Mouse (Mus musculus): ENCODE data around the gene Eif4g3. TPM values are rescaled to one million over a fixed set of nuclear protein-coding genes. Genes with fewer than 3 reads are reported as not detected.
A peak's percentile ranks its signal among the peaks of the same experiment; 100 is the strongest.

Gene Eif4g3
- polyA plus RNA-seq, 1 experiment, result 382 TPM

DNA sequence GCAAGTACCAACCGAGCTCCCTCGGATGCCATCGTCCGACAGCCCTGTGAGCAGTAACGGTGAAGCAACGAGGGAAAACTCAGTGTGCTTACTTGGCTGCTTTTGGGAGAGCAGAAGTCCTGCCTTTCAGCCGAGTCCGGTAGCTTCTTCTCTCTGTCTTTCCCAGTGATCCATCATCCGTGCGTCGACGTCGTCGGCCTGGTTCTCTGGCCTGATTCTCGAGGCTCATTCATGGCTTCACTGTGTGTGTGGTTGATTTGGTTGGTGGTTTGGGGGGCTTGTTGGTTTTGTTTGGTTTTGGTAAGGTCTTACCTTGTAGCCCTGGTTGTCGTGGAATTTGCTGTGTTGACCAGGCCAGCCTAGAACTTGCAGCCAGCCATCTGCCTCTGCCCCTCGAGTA lies 145.0 kb downstream of the Eif4g3 start:
- no peak overlapping the region for H3K27ac ChIP-seq (ENCODE audit: insufficient read depth, low read depth, low read length)
- TF ChIP-seq CTCF (IDR thresholded peaks at IDR 0.05; ENCODE audit: insufficient read depth, low read depth, low read length), result no peak
- no peak for TF ChIP-seq POLR2A (IDR thresholded peaks at IDR 0.05; ENCODE audit: insufficient read depth, low read depth, low read length)
- WGBS, result 87% methylated on average over 17 of the region's 17 CpGs
- H3K4me3 ChIP-seq (ENCODE audit: insufficient read depth, low read depth, low read length), result no peak overlapping the region
- peaks cover 7% of the 10 kb centered on the region for H3K4me1 ChIP-seq (ENCODE audit: control insufficient read depth, insufficient read depth, low read length)

DNA sequence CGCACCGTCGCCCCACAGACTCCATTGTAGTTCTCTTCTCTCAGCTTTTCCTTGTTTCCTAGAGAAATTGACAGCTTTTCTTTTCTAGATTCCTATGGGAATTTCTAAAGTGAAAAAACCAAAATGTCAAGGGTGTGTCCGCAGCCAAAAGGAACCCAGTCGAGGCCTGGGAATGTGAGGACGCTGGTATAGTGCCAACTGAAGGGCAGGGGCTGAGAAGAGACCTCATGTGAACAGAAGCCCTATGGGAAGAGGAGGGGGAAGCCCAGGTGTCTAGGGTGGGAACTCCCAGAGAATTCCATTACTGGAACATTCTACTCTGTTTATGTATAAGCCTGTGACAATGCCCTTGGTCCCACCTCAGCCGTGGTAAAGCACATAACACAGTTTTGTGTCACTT lies 145.4 kb downstream of the Eif4g3 start:
- no peak for TF ChIP-seq CTCF (IDR thresholded peaks at IDR 0.05; ENCODE audit: insufficient read depth, low read depth, low read length)
- TF ChIP-seq POLR2A (IDR thresholded peaks at IDR 0.05; ENCODE audit: insufficient read depth, low read depth, low read length), result no peak
- WGBS, result 77% methylated on average over 7 of the region's 7 CpGs
- H3K4me1 ChIP-seq (ENCODE audit: control insufficient read depth, insufficient read depth, low read length), result peaks cover 7% of the 10 kb centered on the region
- H3K27ac ChIP-seq (ENCODE audit: insufficient read depth, low read depth, low read length), result no peak overlapping the region
- H3K4me3 ChIP-seq (ENCODE audit: insufficient read depth, low read depth, low read length), result no peak overlapping the region

DNA sequence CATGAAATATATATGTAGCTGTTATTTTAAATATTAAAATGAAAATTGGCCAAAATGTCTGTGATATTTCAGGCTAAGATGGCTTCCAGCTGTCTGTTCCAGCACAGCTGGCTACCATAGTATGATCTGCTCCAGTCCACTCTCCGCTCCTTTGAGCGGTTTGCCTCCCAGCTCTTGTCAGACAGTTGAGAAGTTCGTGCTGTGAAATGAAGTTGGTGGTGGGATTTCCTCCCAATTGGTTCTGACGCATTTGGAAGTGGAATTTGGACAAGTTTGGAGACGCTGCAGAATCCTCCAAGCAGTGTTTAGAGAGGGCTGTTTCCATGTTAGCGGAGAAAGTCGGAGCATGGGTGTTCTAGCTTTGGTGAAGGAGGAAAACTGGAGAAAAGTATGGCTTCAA lies 148.5 kb downstream of the Eif4g3 start:
- Histone ChIP-seq H3K4me3 (ENCODE audit: insufficient read depth, low read depth, low read length) (no peak overlapping the region), H3K27ac (ENCODE audit: insufficient read depth, low read depth, low read length) (no peak overlapping the region), H3K4me1 (ENCODE audit: control insufficient read depth, insufficient read depth, low read length) (peaks cover 7% of the 10 kb centered on the region)
- 84% methylated on average over 7 of the region's 7 CpGs for WGBS
- no peak for TF ChIP-seq POLR2A (IDR thresholded peaks at IDR 0.05; ENCODE audit: insufficient read depth, low read depth, low read length)
- TF ChIP-seq CTCF (IDR thresholded peaks at IDR 0.05; ENCODE audit: insufficient read depth, low read depth, low read length), result no peak

DNA sequence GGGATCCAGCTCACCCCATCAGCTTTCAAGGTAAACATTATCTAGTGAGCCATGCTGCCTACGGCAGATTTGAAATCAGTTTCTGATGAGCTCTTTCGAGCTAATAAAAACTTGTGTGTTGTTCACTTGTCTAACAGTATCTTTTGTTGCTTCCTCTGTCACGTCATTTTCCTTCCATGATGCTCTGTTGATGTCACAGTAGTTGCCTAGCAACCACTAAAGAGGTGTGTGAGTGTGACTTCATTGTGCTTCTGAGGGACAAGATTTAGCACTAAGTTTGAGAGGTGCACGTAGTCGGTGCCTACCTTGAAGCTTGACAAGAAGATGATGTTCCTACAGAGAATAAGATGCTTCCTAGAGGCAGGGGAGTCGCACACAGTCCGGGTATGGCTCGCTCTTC lies 154.4 kb downstream of the Eif4g3 start:
- TF ChIP-seq CTCF (IDR thresholded peaks at IDR 0.05; ENCODE audit: insufficient read depth, low read depth, low read length) (no peak), POLR2A (IDR thresholded peaks at IDR 0.05; ENCODE audit: insufficient read depth, low read depth, low read length) (no peak)
- WGBS, result 75% methylated on average over 8 of the region's 8 CpGs
- no peak overlapping the region for H3K27ac ChIP-seq (ENCODE audit: insufficient read depth, low read depth, low read length)

DNA sequence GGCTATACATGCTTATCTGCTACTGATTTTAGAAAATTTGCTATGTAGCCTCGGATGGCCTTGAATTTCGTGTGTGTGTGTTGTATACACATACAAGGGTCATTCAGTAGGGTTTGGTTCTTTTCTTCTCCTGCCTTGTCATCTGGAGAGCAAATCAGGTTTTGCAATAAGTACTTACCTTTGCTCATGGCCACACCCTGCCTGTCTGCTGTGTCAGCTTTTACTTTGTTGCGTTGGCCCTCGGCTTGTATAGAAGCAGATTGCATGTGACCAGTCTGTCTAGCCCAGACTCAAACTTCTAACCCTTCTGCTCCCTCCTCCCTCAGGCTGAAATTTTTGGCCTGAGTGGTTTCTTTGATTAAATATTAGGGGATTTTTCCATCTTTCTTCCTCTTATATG lies 157.2 kb downstream of the Eif4g3 start:
- Histone ChIP-seq H3K4me3 (ENCODE audit: insufficient read depth, low read depth, low read length) (no peak overlapping the region), H3K4me1 (ENCODE audit: control insufficient read depth, insufficient read depth, low read length) (no peaks in the 10 kb centered on the region; the same call in 1 of the 2 replicates), H3K27ac (ENCODE audit: insufficient read depth, low read depth, low read length) (no peak overlapping the region)
- TF ChIP-seq CTCF (IDR thresholded peaks at IDR 0.05; ENCODE audit: insufficient read depth, low read depth, low read length) (no peak), POLR2A (IDR thresholded peaks at IDR 0.05; ENCODE audit: insufficient read depth, low read depth, low read length) (no peak)
- WGBS, result 92% methylated on average over 4 of the region's 4 CpGs

More for the DNA sequence above, 154.4 kb downstream of the Eif4g3 start:
- Histone ChIP-seq H3K4me3 (ENCODE audit: insufficient read depth, low read depth, low read length) (no peak overlapping the region), H3K4me1 (ENCODE audit: control insufficient read depth, insufficient read depth, low read length) (no peaks in the 10 kb centered on the region; the same call in 1 of the 2 replicates)

DNA sequence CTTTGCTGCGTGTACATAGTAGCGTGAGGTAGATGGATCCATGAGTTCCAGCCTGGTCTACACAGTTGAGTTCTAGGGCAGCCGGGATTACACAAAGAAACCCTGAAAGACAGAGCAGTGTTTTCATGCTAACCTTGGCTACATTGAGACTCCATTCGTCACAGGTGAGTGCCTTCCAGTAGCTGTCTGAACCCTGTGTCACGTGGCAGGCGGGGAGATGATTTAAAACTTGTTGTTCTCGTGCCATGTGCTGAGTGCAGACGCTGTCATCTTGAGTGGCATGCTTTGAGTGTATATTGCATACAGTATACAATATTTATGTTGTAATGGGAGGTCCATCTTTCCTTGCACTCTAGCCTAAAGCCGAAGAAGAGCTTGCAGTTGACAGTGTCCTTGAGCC lies 158.4 kb downstream of the Eif4g3 start:
- TF ChIP-seq POLR2A (IDR thresholded peaks at IDR 0.05; ENCODE audit: insufficient read depth, low read depth, low read length) (no peak), CTCF (IDR thresholded peaks at IDR 0.05; ENCODE audit: insufficient read depth, low read depth, low read length) (no peak)
- Histone ChIP-seq H3K27ac (ENCODE audit: insufficient read depth, low read depth, low read length) (no peak overlapping the region), H3K4me1 (ENCODE audit: control insufficient read depth, insufficient read depth, low read length) (no peaks in the 10 kb centered on the region), H3K4me3 (ENCODE audit: insufficient read depth, low read depth, low read length) (no peak overlapping the region)
- 94% methylated on average over 9 of the region's 9 CpGs for WGBS

DNA sequence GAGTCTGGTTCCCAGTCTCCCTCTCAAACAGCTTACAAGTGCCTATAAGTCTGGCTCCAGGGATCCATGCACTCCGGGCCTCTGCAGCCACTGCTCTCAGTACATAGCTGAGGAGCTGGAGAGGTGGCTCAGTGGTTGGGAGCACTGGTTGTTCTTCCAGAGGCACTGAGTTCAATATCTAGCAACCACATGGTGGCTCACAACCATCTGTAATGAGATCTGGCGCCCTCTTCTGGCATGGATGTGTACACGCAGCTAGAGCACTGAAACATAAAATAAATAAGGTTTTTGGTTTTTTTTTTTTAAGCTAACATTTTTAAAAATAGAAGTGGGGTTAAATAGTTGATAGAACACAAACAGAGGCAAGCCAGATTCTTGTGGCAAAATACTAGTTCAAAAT lies 161.2 kb downstream of the Eif4g3 start:
- TF ChIP-seq CTCF (IDR thresholded peaks at IDR 0.05; ENCODE audit: insufficient read depth, low read depth, low read length) (peak; percentile 32; the same call in 1 of the 2 replicates), POLR2A (IDR thresholded peaks at IDR 0.05; ENCODE audit: insufficient read depth, low read depth, low read length) (no peak)
- H3K27ac ChIP-seq (ENCODE audit: insufficient read depth, low read depth, low read length), result no peak overlapping the region
- WGBS, result 64% methylated on average over 3 of the region's 3 CpGs
- H3K4me1 ChIP-seq (ENCODE audit: control insufficient read depth, insufficient read depth, low read length), result no peaks in the 10 kb centered on the region
- H3K4me3 ChIP-seq (ENCODE audit: insufficient read depth, low read depth, low read length), result no peak overlapping the region

DNA sequence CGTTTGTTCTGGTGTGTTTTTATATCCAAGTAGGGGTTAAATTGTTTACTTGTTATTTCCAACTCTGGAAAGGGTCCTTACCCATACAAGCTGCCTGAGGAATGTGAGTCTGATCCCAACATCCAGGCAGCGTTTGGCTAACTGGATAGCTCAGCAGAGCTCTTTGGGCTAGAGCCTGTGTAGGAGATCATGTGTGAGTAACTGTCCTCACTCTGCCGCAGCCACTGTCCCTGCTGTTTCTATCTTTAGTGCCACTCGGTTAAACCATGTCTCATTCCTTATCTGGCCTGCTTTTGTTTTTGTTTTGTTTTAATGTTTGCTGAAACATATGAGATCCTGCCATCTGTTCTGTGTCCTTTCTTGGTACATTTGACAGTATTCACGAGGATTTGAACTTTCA lies 168.1 kb downstream of the Eif4g3 start:
- no peak overlapping the region for H3K4me3 ChIP-seq (ENCODE audit: insufficient read depth, low read depth, low read length)
- no peak overlapping the region for H3K27ac ChIP-seq (ENCODE audit: insufficient read depth, low read depth, low read length)
- H3K4me1 ChIP-seq (ENCODE audit: control insufficient read depth, insufficient read depth, low read length), result peaks cover 16% of the 10 kb centered on the region
- WGBS, result 48% methylated on average over 5 of the region's 5 CpGs
- TF ChIP-seq CTCF (IDR thresholded peaks at IDR 0.05; ENCODE audit: insufficient read depth, low read depth, low read length), result no peak
- no peak for TF ChIP-seq POLR2A (IDR thresholded peaks at IDR 0.05; ENCODE audit: insufficient read depth, low read depth, low read length)

DNA sequence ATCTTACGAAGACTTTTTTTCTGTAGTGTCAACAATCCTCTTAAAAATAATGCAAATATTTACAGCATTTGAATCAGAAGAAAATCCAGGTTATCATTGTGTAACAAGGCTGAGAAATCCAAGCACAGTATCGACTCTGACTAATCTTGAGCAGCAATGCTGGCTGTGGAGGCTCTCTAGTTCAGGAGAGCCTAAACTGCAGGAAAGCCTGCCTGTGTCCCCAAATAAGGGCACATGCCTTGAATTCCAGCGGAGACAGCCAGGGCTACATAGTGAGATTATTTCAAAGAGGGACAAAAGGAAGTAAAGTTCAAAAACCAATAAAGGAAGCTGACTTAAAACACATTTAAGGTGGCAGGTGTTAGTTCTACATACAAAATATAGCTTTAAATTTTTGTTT lies 168.7 kb downstream of the Eif4g3 start:
- no peak for TF ChIP-seq CTCF (IDR thresholded peaks at IDR 0.05; ENCODE audit: insufficient read depth, low read depth, low read length)
- TF ChIP-seq POLR2A (IDR thresholded peaks at IDR 0.05; ENCODE audit: insufficient read depth, low read depth, low read length), result no peak
- WGBS, result 56% methylated on average over 3 of the region's 3 CpGs
- H3K4me1 ChIP-seq (ENCODE audit: control insufficient read depth, insufficient read depth, low read length), result peaks cover 16% of the 10 kb centered on the region
- no peak overlapping the region for H3K27ac ChIP-seq (ENCODE audit: insufficient read depth, low read depth, low read length)
- H3K4me3 ChIP-seq (ENCODE audit: insufficient read depth, low read depth, low read length), result no peak overlapping the region

DNA sequence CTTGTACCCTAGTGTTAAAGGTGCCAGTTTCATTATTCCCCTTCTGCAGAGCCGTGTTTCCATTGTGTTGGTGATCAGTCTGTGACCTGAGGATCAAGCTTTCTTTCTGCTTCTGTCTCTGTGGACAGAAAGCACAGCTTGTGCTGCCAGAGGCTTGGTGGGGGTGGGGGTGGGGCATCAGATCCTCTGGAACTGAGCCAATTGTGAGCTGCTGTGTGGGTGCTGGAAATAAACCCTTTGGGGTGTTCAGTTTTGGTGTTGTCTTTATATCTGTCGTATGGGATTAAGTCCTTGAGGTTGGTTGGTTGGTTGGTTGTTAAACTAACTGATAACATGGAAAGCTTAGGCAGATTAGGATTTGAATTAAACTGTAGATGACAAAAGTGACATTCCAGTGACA lies 171.0 kb downstream of the Eif4g3 start:
- H3K4me3 ChIP-seq (ENCODE audit: insufficient read depth, low read depth, low read length), result no peak overlapping the region
- 11% methylated on average over 2 of the region's 2 CpGs for WGBS
- no peak for TF ChIP-seq CTCF (IDR thresholded peaks at IDR 0.05; ENCODE audit: insufficient read depth, low read depth, low read length)
- TF ChIP-seq POLR2A (IDR thresholded peaks at IDR 0.05; ENCODE audit: insufficient read depth, low read depth, low read length), result no peak
- H3K27ac ChIP-seq (ENCODE audit: insufficient read depth, low read depth, low read length), result 0 out of 2 replicates have a peak overlapping the region, but pooled peaks have one; percentile 17
- H3K4me1 ChIP-seq (ENCODE audit: control insufficient read depth, insufficient read depth, low read length), result peaks cover 16% of the 10 kb centered on the region
